Mouse (Mus musculus) retina, postnatal 1 day (tissue): ENCODE results near the gene Babam2.
"Not testable (repeated sequence)": the region's sequence is repeated elsewhere in the genome, so short reads cannot be mapped to it uniquely, and the experiment has no call there.

Source experiments
- DNase-seq: peaks from one replicate; pipeline ENCODE4 v3.0.0-alpha.2; 2012

The Babam2 gene

DNA sequence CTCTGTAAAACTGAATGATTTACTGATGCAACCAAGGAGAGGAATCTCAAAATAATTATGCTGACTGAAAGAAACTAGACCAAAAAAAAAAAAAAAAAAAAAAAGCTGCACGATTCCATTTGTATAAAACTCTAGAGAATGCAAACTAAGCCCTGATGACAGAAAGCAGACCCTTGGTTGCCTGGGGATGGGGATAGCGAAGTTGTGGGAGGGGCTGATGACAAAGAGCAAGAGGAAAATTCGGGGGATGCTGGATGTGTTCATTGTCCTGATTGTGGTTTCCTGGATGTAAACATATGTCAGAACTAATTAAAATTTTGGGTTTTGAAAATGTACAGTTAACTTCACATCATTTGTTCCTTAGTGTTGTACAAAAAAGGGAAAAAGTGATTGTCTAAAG lies 257.7 kb downstream of the Babam2 start:
- DNase-seq, result no peak

DNA sequence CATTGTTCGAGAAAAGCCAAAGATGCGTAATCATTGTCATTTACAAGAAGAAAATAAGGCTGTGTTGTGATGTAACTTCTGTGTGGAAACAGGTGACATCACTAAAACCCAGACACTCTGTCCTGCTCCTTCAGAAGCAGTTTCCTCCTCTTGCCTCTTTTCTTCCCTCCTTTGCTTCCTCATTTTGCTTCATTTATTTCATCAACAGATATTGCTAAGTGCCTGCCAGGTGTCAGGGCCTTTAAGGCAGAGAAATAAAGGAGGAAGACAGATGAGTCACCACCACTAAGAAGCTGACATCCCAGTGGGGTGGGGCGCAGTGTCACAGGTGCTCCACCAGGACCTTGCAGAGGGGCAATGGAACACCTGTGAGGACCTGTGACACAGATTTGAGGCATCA lies 258.9 kb downstream of the Babam2 start:
- no peak for DNase-seq

DNA sequence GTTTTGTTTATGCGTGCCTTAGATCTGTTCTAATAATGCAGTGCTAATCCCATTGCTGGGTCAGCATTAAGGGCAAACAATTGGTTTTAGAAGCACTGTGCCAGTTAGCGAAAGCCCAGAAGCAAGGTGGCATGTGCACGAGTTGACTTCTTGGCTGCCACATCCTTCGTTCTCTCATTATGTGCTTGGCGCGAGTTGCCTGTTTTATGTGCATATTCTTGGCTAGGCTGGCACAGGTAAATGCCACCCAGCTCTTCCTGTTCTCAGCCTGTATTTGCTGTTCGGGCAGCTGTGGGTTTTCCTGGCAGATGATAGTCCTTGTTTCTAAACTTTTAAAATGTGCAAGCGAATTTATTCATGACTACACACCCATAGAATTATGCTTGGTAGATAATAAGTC lies 262.4 kb downstream of the Babam2 start:
- DNase-seq, result peak; percentile 25

DNA sequence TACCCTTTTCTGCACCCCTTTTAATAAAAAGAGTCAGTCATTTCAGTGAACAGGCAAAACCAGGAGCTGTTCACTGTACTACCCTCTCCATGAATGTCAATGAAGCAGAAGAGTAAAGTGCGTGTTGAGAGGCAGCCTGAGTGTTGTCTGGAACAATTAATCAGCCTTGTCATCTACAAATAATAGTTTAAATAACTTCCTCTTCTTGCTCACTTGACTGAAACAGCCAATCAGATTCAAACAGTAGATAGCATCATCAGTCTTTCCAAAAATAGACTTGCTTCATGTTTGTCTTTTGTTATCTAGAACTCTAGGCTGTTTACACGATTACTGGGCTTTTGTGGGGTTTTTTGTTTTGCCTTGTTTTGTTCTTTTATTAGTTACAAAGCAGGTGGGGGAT lies 263.9 kb downstream of the Babam2 start:
- no peak for DNase-seq

DNA sequence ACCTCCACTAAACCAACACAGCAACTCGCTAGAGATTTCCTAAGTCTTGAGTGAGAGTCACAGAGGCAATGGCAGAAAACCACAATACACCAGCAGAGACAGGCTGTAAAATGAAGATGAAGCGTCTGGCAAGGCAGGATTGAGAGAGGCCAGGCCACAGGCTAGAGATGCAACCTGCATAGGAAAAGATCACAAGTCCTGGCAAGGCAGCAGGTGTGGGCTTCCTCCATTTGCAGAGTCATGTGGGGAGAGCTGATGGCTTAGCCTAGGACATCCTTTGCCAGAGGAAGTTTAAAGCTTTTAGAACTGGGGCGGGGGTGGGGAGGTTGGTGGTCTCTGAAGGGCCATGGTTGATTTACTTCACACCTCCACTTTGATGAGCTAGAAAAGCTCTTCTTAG lies 264.9 kb downstream of the Babam2 start:
- DNase-seq, result no peak

DNA sequence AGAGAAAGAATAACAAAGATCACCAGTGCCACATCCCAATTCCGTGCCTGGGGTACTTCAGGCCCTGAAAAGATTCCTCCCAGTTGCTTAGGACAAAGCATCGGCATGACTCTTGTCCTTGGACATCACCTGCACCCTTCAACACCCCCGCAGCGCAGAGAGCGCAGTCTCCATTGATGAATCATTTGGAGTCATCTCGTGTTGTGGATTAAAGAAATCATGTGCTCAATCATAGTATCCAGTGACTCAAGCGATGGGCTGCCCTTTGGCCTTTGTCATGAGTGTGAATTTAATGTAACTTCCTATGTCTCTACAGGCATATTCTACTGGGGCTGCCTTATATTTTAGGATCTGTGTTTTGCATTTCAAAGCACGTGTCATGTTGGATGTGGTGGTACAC lies 265.9 kb downstream of the Babam2 start:
- DNase-seq, result no peak

DNA sequence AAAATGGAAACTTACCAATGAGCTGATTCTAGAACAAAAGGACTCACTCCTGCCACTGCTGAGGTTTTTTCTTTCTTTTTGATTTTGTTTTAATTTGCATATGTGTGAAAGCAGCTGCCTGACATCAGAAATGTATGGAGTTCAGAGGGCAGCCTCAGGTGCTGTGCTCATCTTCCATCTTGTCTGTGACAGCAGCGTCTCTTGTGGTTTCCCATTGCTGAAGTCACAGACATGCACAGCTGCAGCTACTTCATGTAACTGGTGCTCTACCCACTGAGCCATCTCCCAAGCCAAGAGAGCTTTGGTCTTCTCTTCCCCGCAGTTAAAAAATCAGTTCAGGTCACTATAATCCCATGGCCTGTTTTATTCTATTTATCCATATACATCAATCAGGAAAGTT lies 266.4 kb downstream of the Babam2 start:
- no peak for DNase-seq

DNA sequence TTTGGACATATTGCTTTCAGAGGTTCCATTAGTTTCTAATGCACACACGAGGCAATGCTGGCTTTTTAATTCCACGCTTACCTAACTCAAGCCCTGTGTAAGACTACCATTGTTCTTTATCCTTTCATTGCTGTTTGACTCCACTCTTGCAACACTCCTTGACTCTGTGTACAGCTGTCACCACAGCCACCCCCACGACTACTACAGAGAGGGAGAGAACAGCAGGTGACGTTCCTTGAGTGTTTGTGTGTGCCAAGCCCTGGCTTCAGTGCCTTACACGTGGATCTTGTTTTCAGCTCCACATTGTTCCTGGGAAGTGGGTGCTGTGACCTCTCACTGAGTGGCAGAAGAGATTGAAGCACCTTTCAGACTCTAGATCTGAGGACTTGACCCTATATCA lies 269.3 kb downstream of the Babam2 start:
- DNase-seq, result no peak

DNA sequence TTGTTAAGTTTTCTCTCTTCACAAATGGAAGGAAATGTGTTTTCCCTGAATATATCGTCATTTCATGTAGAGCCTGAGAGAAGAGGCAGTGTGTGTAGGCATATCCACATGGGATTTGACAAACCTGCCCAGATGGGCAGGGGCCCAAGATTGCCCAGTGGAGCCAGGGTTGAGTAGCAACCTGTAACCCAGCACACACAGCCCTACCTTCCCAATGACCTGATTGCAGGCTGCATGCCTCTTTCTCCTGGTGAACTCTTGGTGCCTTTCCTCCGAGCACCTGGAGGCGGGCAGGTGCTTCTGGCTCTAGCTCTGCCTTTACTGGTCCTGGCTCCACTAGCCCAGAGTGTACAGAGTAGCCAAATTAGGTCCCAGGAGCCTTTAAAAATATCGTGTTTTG lies 270.0 kb downstream of the Babam2 start:
- DNase-seq, result no peak

DNA sequence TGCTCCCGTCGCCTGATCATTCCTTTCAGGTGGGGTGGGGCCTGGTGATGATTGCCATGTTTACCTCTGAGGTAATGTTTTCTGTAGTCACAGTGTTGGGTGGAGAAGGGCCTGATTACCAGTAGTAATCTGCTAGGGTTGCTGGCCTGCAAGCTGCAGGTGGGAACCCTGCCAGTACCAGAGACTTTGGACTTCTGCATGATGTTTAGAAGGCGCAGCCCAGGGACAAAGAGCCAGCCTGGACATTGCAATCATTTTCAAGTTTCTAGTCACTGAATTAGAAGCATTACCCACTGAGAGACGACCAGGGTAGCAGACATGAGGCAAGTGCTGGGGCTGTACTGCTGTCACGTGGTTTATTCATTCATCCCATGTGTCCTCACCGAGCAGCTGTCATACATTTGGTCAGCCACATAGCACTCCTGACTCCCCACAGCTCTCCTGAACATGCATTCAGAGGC lies 270.6 kb downstream of the Babam2 start:
- DNase-seq, result no peak

DNA sequence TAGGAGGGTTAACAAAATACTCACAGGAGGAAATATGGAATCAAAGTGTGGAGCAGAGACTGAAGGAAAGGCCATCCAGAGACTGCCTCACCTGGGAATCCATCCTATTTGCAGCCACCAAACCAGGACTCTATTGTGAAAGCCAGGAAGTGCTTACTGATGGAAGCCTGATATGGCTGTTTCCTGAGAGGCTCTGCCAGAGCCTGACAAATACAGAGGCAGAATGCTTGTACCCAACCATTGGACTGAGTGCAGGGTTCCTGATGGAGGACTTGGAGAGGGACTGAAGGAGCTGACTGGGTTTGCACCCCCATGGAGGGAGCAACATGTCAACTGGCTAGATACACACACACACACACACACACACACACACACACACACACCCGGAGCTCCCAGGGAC lies 274.9 kb downstream of the Babam2 start:
- DNase-seq, result not testable (repeated sequence)

DNA sequence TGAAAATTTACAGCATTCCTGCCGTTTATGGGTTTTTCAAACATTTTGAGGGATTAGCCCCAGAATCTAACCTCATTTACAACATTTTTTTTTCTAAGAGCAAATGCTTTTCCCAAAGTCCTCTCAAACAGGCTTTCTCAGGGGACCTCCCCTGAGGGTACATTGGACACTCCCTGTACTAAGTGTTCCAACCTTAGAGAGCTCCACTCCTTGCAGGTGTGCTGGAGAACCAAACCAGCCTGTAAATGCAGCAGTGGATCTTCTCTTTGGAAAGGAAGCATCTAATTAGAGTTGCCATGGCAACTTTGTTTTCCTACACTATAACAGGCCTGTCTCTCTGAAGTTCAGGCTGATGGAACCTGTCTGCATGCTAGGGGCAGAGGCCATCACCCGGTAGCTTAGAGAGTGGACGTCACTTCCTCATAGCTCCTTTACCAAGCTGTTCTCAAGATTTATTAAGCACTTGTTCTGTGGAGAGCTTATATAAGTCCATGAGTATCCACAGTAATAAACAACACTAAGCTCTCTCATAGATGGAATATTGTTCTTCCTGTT lies 277.2 kb downstream of the Babam2 start:
- DNase-seq, result no peak

DNA sequence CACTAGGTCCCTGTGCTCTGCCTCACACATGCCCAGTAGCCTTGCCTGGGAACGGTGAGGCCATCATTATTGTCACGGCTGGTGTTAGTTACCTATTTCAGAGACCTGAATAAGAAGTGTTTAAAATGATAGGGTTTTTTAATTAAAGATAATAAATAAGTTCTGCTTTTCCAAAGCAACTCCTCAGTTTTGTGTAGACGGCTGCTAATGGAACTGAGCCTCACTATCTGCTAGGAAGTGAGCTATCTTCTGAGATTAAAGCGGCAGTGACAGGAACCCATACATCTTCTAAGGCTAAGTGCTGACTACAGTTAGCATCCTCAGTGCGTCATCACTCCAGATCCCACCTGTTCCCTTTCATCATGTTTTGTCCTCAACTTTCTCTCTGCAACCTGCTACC lies 284.6 kb downstream of the Babam2 start:
- DNase-seq, result no peak

DNA sequence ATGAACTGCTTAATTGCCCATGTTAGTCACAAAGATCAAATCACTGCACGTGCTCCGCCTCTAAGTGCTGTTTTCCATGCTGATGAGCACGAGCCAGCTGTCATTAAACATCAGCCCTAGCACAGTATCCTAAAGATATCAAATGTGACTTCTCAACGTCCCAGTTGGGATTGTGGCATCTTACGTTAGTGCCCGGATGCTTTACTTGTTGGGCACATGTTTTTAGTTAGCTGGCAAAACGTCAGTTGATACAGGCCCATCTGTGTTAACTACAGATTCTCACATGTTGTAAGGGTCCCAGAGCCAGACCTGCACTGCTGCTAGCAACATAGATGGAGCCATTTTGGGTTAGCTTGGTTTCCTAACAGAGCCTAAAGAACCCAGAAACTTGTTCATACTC lies 285.7 kb downstream of the Babam2 start:
- peak; percentile 37 for DNase-seq

DNA sequence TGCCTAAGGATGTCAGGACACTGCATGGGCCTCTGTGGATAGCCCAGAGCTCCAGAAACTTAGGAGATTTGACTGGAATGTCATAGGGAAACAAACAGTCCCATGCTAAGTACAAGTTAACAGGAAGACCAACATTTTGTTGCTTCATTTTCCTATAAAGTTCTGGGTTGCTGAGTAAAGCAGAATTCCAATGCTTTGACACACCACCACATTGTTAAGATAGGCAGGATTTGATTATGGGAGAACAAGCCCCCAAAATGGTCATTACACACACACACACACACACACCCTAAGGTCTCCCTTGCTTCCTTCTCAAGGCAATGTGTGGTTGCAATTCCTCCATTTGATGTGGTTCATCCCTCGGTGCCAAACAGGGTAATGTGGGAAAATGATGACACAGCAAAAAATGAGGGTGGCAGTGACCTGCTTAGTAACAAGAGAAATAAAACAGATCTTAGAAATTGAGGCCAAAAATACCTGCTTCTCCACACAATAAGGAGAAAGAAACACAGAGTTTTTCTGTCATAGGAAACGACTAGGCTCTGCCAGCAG lies 286.4 kb downstream of the Babam2 start:
- DNase-seq, result no peak

DNA sequence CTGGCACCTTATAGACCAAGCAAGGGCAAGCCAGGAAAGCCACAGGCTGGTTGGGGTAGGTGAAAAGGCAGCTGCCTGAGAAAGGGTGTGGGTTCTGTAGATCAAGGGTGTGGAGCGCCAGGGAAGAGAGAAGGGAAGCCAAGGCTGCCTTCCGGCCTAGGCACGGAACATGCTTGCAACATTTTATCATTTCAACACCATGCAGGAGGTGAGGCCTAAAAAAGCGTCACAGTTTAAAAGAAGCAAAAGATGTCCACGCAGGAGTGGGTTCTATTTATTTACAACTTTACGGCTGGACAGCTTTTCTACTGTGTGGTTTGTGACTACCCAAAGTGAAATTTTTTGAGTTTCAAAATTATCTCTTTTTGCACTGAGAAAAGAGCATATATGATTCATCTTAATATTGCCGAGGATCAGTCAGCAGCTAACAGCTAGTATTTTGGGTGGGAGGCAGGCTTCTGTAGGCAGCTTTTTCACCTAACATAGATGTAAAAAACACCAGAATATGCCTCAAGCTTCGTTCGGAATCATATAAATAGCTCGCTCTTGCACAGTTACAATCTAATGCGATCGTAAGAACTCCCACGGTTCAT lies 287.0 kb downstream of the Babam2 start:
- DNase-seq, result no peak

DNA sequence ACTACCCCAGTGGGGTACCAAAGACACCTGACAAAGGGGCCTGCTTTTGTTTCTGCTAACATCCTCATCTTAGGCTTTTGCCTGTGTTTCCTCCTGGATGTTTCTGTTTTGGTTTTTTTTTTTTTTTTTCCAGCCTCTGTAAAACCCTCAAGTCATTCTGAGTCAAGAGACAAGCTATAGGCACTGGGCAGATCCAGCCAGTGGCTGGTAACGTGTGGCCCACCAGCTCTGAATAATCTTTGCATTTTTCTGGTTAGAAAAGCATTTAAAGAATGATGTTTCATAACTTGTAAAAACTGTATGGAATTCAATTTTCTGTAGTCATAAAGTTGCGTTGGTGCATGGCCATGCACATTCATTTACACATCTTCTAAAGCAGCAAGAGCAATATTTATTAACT lies 287.5 kb downstream of the Babam2 start:
- DNase-seq, result no peak

DNA sequence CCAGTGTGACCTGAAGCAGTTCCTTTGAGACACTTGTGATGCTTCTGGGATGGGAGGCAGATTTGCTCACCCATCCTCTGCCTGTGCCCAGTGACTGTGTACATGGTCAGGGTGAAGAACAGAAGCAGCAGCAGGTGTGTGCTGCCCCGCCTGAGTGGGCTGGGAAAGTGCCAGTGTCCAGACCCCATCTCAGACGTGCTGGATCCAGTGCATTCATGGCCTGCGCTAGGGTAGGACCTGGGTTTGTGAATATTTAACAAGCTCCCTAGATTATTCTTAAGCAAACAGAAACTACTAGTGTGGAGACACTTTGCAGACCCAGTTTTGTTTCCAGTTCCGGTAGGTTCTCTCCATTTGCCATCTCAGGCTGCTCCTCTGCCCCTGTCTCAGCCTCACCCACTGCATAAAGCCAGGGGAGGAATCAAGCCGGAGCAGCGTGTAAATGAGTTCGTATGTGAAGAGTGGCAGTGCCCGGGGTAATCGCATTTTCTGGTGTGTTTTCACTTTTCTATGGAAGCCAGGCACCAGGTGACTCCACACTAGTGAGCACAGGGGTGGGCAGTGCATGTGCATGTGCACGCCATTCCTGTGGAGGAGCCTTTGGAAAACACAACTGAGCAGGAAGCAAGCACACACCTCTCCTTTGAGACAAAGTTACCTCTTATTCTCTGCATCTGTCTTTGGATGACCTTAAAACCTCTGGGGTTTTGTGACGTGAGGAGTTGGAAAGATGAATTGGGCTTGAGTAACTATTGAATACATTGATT lies 290.2 kb downstream of the Babam2 start:
- DNase-seq, result no peak

DNA sequence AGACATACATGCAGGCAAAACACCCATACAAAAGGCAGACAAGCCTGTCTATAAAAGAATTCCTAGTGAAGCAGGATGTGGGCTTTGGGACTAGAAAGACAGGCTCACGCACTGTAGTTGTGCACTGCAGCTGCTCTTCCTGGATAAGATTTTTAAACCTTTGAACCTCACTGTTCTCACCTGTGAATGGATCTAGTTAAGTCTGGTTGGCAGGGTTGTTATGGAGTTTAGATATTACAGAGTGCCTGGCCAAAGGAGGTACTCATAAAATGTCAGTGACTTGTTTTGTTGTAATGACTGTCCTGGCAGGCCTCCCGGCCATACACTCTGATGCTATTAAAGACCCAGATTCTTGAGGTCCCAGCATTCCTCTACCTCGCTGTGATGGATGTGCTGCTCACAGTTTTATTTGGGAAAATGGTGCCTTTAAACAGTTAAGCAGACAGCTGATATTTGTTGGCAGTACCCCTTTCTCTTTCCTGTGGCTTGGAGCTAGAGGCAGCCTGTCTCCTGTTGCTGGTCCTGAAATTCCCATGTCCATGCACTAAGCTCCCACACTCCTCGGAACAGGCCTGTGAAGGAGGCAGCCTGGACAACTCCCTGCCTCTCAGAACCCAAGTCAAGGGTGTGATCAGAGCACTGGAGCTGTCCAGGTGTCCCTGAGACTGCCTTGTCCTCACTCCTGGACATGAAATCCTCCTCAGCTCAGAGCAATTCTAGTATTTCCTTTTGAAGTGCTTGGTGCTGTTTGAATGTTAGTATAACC lies 299.9 kb downstream of the Babam2 start:
- no peak for DNase-seq

DNA sequence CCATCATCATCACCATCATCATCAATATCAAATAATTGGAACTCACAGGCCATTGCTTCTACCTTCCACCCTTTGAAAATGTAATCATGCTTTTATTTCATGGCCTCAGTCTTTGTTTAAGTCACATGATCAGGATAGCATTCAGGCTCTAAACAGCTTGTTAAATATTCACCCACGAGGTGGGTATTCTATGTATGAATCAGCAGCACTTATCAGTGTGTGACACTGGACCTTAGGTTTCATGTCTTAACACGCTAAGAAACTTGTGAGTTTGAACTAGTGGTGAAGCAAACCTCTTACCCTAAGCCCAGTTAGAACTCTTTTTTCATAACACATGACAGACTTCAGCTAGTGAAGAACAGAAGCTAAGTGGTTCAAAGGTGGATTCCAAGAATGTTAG lies 301.3 kb downstream of the Babam2 start:
- DNase-seq, result no peak

DNA sequence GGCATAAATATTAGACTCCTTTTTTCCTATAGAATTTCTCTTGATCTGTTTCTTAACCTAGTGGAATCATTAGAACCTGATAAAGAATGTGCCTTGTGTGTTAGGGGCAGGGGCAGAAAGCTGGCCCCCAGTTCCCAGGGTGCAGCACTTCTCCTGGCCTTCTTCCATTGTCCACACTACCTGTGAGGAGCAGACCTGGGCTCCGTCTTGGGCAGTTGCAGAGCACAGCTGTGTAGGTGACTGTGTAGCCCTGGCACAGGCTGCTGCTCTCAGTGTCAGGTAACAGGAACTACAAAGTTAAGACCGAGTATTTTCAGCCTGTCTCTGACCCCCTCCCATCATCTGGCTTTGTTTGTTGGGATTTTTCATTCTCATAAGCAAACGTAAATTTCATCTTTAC lies 302.6 kb downstream of the Babam2 start:
- no peak for DNase-seq

DNA sequence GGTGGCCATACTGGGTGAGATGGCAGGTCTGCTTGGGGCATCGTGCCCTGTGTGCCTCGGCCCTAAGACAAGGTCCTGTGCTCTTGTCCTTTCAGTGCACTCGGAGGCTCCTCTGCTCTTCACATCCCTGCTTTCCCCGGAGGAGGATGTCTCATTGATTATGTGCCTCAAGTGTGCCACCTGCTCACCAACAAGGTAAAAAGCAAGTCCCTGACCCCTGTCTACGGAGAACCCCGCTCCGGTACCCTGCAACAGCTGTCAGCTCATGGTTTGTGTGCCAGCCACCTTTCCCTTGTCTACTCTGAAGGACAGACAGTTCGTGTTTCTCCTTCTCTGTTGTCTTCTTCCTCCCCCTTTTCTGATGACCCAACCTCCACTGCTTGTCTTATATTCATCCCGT lies 303.8 kb downstream of the Babam2 start:
- DNase-seq, result no peak

DNA sequence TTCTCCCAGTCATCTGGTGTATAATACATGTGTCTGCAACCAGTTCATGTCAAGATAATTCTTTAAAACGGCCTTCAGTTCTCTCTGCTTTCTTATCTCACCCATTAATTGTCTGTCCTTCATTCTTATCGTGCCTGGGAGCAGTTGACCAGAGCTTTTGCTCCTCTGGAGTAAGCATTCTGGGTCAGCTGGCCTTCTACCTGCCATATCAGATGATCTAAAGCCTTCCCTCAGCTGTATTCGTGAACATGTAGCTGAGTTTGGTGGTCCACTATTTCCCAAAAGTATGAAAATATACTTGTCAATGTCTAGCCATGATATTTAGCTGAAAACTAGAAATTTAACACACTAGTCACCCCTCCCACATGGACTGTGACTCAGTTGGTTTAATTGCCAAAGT lies 304.3 kb downstream of the Babam2 start:
- no peak for DNase-seq

DNA sequence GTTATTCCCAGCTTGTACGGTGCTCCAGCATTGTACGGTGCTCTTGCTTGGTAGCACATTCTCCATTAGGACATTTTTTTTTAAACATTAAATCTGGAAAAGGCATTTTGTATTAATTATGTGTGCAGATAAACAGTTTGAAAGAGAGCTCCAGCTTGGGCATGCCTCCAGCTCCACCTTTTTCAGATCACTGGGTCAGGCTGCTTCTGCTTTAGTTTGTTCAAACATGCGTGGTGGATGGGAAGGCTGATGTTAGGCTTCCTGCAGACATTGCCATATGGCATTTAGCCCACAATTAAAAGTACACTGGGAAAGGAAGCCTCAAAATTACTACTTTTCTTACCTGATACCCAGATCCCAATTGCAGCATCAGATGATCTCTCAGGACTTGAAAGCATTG lies 310.9 kb downstream of the Babam2 start:
- no peak for DNase-seq
